Mouse (Mus musculus): ENCODE measurements around the gene Btbd35f28.
"Not testable (repeated sequence)": the region's sequence is repeated elsewhere in the genome, so short reads cannot be mapped to it uniquely, and the experiment has no call there.

Btbd35f28 gene

GRCm38 (mm10) chrX:4196276-4196675 is at the start of gene Btbd35f28:
Btbd35f28 (plus strand) TSS chrX:4196576.
- not testable (repeated sequence) for DNase-seq (ENCODE audit: low spot score in 2 of 2)
